Mouse (Mus musculus): ENCODE measurements at regions not wholly inside any gene's neighbourhood (a gene's known extent, or its start where the extent isn't known, plus 50 kb on each side); places are given as distances from the start of the nearest gene placed in this dataset.

DNA sequence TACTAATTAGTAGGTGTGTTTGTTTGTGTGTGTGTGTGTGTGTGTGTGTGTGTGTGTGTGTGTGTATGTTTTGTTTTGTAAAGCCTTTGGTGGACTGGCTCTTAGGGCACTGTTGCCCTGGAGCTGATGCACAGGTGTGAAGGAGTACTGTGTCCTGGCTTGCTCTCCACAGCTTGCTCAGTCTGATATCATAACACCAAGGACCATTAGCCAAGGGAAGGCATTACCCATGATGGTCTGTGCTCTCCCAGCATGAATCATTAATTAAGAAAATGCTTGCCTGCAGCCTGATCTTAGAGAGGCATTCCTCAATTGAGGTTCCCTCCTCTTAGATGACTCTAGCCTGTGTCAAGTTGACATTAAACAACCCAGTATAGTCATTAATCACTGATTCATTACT lies 54.7 kb downstream of the Spry2 start:
- DNase-seq (ENCODE audit: low read depth, low spot score) = no peak

DNA sequence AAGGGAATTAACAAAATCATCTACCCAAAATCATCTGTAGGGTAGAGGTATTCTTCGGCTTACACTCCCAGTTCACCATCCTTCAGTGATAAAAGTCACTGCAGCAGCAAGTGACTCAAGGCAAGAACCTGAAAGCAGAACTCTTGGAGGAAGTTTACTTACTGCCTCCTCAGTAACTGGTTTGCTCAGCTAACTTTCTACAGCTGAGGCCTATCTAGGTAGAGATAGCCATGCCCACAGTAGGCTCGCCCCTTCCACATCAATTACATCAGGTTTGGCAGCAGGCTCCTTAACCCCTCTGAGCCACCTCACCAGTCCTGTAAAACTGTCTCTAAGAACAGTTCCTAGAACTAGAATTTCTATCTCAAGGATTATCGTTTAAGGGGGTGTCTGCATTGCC lies 59.1 kb downstream of the Spry2 start:
- DNase-seq (ENCODE audit: low read depth, low spot score) = no peak
- 43% methylated on average over 3 of the region's 3 CpGs for WGBS

DNA sequence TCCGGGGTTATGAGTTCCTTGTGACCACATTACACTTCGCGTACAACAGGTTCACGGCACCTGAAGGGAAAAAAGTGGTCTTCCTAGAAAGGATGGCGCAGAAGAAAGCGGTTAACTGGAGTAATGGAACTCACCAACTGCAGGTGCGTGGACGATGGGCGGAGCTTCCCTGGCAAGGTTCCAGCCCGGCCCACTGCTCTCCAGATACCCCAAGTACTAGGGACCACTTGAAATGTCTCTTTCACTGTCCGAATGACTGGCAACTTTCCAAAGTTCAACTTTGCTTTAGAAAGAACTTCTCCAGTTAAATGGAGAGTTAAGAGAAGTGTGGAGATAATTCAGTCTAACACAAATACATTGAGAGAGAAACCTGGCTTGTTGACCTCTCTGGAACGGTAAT lies 65.9 kb downstream of the Spry2 start:
- 77% methylated on average over 12 of the region's 12 CpGs for WGBS
- DNase-seq (ENCODE audit: low read depth, low spot score) = no peak

DNA sequence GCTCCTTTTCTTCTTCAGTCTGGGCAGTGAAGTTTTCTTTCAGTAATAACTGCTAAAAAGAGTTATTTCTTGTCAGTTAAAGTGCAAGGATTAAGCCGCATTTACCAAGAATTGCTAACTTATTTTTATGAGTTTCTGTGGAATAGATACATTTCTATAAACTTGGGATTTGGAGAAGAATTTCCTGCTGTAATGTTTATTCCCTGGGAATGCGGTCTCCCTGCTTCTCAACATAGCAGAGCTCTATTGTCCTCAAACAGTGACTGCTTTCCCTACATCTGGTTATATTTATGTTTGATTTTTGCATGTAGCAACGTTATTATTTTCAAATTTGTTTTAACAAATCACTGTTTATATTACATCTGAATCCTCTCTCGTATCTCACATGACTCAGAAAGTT lies 66.3 kb downstream of the Spry2 start:
- 62% methylated on average over 4 of the region's 4 CpGs for WGBS
- no peak for DNase-seq (ENCODE audit: low read depth, low spot score)

DNA sequence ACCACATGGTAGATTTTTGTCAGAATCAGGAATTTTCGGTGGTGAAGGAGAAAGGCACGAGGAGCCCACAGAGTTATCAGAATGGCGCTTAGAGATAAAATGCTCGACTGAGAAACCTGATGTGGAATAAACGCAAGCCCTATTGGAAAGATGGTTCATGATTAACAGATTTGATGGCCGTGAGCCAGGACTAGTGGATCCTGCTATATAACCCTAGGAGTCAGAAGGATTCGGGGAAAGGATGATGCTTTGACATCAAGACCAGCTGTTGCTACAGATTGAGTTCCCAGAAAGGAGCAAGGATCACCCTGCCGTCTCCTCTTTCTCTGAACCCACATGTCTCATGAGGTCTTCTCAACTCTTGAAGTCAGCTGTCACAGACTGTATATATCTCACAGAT lies 73.5 kb downstream of the Spry2 start:
- no peak for DNase-seq (ENCODE audit: low read depth, low spot score)
- WGBS = 27% methylated on average over 8 of the region's 8 CpGs

DNA sequence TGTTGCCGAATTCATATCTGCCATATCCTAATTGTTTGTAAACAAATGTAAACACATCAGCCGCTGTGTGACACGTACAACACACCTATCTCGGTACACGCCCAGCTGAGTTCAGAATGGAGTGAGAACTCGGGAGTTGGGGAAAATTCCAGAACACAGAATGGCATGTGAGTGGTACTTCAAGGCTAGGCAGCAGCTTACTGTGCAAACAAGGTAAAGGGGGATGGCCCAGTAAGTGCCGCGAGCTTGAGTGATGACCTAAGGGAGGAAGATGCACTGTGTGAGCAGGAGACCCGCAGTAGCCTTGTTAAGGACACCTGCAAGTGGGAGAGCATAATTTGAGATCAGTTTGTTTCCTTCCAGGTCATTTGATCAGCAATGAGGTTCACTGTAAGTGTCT lies 74.0 kb downstream of the Spry2 start:
- DNase-seq (ENCODE audit: low read depth, low spot score) = no peak
- WGBS = 27% methylated on average over 9 of the region's 9 CpGs

DNA sequence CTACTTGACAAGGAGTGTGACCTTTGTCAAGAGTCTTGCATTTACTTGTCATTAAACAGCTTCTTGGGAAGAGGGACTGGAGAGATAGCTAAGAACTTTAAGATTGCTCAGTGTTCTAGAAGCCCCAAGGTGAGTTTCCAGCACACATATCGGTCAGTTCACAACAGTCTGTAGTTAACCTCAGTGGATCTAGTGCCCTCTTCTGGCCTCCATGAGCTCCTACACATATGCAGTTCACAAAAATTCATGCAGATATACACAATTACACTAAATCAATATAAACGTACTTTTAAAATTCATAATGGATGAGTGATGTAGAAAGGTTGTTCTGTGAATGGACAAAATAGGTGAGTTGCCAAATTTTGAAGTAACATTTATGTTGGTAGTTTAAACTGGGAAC lies 77.1 kb downstream of the Spry2 start:
- WGBS = 96% methylated on average over 2 of the region's 2 CpGs
- no peak for DNase-seq (ENCODE audit: low read depth, low spot score)

DNA sequence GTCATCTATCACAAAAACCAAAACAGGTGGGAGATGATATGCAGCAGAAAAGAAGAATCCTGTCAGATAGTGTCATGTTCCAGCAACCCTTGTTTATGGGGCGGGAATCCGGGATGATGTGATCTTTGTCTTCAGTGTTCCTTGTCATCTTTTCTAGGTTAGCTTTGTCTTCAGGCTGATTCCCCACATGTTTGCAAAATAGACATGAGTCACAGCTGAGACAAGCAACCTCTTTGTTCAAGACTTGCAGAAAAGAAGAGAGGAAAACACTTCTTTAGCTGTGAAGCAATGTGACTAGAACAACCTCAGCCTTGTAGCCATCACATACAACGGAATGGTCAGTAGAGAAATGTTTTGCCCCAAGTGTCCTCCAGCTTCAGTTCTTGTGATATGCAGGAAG lies 77.8 kb downstream of the Spry2 start:
- DNase-seq (ENCODE audit: low read depth, low spot score) = no peak
- WGBS = 91% methylated on average over 3 of the region's 3 CpGs

DNA sequence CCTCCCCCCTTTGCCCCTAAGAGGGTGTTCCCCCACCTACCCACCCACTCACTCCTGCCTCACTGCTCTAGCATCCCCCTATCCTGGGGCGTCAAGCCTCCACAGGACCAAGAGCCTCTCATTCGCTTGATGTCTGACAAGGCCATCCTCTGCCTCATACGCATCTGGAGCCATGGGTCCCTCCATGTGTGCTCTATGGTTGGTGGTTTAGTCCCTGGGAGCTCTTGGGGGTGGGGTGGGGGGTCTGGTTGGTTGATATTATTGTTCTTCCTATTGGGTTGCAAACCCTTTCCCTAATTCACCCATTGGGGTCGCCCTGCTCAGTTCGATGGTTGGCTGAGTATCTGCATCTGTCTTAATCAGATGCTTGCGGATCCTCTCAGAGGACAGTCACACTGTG lies 79.1 kb downstream of the Spry2 start:
- DNase-seq (ENCODE audit: low read depth, low spot score) = no peak
- 98% methylated on average over 6 of the region's 6 CpGs for WGBS

DNA sequence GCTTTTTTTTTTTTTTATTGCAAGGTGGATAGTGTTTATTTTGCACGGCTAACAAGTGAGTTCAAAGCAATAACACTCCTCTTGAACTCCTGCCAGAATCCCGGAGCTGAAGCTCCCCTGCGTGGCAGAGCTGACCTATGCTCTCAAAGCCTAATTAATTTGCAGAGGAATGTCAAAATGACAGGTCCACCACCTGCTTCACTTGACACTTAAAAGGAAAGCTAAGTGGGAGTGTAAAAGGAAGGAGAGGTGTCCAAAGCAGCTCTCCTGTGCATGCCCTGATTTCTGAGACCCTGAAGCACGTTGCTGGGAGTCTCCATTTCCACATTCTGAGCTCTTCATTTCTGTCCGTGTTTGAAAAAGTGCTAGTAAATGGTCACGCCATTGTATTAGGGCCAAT lies 80.8 kb downstream of the Spry2 start:
- WGBS = 7% methylated on average over 6 of the region's 6 CpGs
- DNase-seq (ENCODE audit: low read depth, low spot score) = no peak

DNA sequence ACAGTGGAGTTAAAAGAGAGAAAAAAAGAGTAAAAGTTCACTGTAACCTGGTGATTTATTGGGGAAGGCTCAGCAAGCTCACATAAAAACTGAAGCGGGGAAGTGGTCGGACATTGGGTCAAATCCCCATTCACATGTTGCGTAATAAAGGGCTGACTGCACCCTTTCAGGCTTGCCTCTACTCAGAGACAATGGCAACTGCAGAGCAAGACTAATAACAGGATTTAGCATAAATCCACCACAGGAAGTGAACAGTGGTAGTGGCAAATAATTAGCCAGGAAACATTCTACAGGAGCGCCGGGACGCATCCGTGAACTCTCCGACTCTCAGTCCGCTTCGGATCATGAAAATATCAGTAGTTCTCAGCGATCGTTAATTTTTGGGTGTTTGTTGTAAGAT lies 81.3 kb downstream of the Spry2 start:
- no peak for DNase-seq (ENCODE audit: low read depth, low spot score)
- WGBS = 2% methylated on average over 12 of the region's 12 CpGs

DNA sequence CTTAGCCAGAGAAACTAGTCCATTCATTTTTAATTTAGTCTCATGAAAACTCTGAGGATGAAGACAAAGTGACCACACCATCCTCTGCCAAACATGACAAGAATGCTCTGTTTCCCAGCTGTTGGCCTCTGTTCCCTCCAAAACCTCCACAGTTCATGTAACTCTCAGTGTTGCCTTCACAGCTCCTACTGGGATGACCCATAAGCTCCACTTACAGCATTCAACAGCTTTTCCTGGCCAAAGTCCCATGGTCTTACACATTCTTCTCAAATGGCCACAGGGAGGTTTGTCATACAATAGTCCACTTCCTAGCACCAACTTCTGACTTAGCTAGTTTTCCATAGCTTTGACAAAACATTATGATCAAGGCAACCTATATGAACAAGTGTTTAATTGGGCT lies 83.0 kb downstream of the Spry2 start:
- no peak for DNase-seq (ENCODE audit: low read depth, low spot score)

DNA sequence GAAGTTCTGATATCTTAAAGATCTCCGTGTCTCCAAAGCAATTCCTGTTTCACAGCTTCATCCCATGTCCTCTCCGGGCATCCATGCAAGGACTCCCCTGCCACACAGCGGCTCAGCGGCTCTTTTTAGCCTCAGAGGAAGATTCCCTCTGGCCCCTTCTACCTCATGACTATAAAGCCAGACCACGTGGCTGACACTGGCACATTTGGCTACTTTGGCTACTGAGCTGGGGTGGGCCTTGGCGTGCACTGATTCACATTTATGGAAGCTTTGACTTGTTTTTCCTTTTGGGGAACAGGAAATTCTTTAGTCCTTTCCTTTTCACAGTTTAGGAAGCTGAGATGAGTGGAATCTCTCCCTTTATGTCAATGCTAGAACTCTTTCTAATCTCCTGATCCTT lies 83.5 kb downstream of the Spry2 start:
- DNase-seq (ENCODE audit: low read depth, low spot score) = no peak
- 97% methylated on average over 6 of the region's 6 CpGs for WGBS

DNA sequence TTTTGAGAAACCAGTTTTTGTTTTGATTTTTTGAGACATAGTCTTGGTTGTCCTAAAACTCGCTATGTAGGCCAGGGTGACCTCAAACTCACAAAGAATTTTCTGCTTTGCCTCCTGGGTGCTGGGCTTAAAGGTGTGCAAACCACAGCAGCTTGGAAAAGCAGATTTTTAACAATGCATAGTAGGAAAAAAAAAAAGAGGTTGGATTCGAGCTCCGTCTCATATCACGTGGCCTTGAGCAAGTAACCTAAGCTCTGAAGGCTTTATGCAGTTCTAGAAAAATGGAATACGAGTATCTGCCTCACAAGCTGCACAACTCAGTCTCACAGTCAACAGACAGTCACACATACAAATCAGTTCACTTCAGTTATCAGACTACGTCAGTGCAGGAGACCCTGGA lies 90.9 kb downstream of the Spry2 start:
- DNase-seq (ENCODE audit: low read depth, low spot score) = no peak
- 92% methylated on average over 6 of the region's 6 CpGs for WGBS

DNA sequence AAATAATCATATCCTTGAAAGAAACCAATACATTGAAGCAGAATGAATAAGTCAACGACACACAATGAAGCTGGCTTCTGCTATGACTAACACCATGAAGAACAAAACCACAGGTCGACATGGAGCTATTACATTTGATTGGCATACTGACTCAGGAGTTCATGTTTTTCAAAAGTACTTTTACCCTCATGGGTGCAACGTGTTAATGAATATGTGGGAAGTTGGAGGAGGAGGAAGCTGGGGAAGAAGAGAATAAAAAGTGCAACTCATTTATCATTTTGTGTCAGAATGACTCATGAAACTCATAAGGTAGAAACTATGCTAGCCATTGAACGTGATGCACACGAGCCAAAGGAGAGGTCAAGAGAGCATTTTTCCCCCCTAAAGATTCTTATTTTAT lies 91.3 kb downstream of the Spry2 start:
- DNase-seq (ENCODE audit: low read depth, low spot score) = no peak
- WGBS = 46% methylated on average over 5 of the region's 5 CpGs

DNA sequence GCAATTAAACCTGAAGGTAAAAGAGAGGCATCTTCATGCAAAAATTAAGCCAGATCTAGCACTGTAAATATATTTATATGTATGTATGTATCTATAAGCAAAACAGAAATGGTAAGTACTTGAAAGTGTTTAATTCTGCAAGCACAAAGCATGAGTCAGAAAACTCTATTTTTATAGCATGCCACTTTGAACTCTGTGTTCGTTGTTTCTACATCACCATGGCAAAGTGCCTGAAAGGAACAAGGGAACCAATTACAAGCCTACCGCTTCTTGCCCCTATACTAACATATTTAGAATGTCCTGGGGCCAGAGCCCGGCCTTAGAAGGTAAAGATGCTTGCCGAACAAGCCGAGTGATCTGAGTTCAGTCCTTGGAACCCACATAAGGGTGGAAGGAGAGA lies 91.9 kb downstream of the Spry2 start:
- 33% methylated on average over 5 of the region's 5 CpGs for WGBS

DNA sequence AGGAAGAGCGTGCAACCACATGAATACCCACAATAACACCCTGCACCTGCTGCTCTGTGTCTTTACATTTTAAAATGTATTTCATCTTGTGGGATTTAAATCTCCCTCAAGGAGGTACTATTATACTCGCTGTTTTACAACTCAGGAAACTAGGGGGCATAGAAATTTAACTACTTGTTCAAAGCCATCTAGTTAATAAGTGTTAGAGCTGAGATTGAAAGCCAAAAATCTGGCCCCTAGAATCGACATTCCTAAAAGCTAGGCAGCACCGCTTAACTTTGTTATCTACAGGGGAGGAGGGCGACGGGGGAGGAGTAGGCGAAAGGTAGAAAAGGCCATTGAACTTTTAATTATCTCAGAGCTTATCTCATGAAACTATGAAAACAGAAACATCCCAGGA lies 93.3 kb downstream of the Spry2 start:
- 26% methylated on average over 7 of the region's 7 CpGs for WGBS
- no peak for DNase-seq (ENCODE audit: low read depth, low spot score)

More for the DNA sequence above, 91.9 kb downstream of the Spry2 start:
- no peak for DNase-seq (ENCODE audit: low read depth, low spot score)

DNA sequence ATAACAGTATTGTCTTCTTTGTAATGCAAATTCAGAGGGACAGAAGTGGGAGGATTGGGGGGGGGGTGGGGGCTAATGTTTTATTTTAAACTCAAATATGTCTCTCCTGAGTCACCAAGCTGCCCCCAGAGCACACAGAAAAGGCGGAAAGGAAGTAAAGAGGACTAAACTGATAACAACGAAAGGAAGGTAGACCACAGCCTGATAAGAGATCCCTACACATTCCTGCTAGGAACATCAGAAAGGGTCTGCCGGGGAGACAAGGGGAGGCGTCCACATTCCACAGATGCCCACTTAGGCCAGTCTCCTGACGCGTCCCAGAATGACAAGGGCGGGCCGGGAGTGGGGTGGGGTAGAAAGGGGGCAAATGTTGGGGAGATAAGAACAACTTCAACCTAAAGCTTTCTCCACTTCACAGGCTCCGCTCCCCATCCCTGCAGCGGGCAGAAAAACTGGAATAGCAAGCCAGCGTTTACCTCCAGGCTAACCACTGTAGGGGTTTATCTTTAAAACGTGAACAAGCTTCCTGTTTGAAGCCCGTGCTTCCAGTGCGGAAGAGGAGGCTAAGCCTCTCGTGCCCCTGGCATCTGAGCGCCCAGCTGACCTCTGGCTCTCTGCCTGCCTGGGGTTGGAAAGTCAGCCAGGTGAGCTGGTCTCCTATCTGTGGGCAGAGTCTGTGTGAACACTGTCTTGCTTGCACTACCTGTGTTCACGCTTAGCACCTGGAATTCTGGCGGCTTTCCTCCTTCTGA lies 93.9 kb downstream of the Spry2 start:
- DNase-seq (ENCODE audit: low read depth, low spot score) = no peak
- 19% methylated on average over 18 of the region's 18 CpGs for WGBS

DNA sequence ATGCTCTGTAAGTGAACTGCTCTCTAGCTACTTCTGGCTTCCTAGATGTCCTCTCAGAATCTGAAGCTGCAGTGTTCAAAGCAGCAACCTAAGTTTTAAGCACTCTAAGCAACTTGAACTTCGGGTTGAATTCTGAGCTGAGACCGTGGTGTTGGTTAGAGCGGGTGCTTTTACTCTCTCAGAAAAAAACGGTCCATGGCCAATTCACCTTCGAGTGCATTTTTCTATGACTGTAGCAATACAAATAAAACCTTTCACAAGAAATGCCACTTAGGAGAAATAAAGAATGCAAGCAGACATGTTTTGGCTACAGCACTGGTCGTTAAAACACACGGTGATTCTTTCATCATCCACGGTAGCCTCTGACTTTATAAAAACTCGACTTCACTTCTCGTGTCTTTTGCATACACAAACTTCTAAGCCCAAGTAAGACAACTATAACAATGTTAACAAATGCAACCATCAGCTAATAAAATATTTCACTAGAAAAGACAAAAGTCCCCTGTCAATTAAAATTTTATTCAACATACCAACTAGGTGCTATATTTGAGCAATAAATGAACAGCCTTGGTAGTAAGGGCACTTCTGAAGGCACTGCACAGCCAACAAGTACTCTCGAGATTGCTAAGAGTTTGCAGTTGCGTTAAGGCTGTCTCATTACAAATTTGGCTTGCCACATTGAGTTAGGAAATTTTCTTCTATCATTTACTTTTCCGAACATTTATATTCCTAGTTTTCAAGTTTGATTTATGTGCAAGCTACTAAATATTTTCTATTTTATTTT lies 96.3 kb downstream of the Spry2 start:
- no peak for DNase-seq (ENCODE audit: low read depth, low spot score)
- 70% methylated on average over 13 of the region's 13 CpGs for WGBS

DNA sequence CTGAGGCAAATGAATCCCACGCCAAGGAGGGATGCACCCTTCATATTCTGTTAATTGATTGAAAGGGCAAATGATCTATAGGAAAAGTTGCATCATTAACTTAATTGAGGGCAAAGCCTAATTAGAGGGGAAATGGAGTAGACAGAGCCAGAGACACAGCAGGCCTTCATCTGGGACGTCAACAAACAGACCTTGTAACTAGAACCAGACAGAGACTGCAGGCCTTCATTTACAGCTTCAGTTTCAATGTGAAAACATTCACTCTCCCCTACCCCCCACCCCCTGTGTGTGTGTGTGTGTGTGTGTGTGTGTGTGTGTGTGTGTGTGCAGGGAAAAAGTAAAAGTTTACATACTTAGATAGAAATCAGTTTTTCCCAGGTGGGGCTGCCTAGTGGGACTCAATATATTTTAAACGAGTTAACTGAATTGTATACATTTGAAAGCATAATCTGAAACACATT lies 97.2 kb downstream of the Spry2 start:
- DNase-seq (ENCODE audit: low read depth, low spot score) = no peak
- WGBS = 65% methylated on average over 3 of the region's 3 CpGs

DNA sequence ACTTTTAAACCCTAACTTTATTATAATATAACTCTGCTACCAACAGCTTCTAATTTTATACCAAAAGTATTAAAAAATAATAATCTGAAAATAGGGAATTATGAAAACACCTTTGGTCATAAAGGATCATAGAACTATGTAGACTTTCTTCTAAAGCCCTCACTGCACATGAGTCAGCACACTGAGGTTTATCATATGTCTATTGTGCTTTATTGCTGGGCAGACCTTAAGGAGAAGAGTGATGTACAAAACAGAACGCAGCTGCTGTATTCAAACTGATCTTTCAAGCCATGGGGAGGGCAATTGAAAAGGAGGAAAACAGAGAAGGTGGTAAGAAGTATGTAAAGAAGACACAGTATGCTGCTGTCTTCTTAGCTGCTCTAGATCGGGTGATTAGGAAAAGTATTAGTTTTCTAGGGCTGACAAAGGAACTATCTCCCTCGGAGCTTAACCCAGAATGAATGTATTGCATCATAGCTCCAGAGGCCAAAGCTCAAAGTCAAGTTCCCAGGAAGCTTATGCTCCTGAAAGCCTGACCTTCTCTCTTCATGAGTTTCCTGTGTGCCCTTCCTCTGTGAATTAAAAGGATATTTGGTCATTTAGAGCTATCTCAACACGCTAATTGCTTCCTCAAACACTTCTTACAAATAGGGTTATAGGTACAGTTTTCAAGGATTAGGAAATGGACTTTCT lies 103.5 kb downstream of the Spry2 start:
- DNase-seq (ENCODE audit: low read depth, low spot score) = no peak
- 36% methylated on average over 4 of the region's 4 CpGs for WGBS
